Mouse (Mus musculus) liver, adult 2 months (tissue): Measurements from ENCODE around the gene Olfr104-ps. TPM values are rescaled to one million over a fixed set of nuclear protein-coding genes. Genes with fewer than 3 reads are reported as not detected.

Source experiments
- DNase-seq: peaks from one replicate; pipeline ENCODE4 v3.0.0-alpha.2; 2011; ENCODE audit warnings: low read depth, low spot score; ENCODE audit errors: extremely low read depth
- H3K27ac ChIP-seq: fragments of 200-500 bp; replicated peaks from 2 replicates; pipeline ENCODE4 v1.5.1; 2012; ENCODE audit warnings: low read depth, mild to moderate bottlenecking, control low read depth, inconsistent platforms, low read length; ENCODE audit not compliant: insufficient read depth
- H3K27me3 ChIP-seq: fragments of 200-500 bp; 2 replicates; pipeline ENCODE4 v1.6.1; 2012; ENCODE audit warnings: mild to moderate bottlenecking, moderate library complexity, low read length, inconsistent platforms; ENCODE audit not compliant: control insufficient read depth, insufficient read depth
- H3K36me3 ChIP-seq: fragments of 200-500 bp; 2 replicates; pipeline ENCODE4 v1.6.1; 2012; ENCODE audit warnings: low read length, inconsistent platforms; ENCODE audit not compliant: control insufficient read depth, insufficient read depth
- H3K4me1 ChIP-seq: fragments of 200-500 bp; 2 replicates; pipeline ENCODE4 v1.6.1; 2011; ENCODE audit warnings: low read length; ENCODE audit not compliant: control insufficient read depth, insufficient read depth
- H3K4me3 ChIP-seq: fragments of 200-500 bp; 2 replicates; pipeline ENCODE4 v1.5.1; 2011; ENCODE audit warnings: low read depth, mild to moderate bottlenecking, control low read depth, low read length, moderate library complexity; ENCODE audit not compliant: insufficient read depth
- H3K79me2 ChIP-seq: fragments of 200-500 bp; 2 replicates; pipeline ENCODE4 v1.6.1; 2012; ENCODE audit warnings: inconsistent platforms, mild to moderate bottlenecking, low read length, moderate library complexity; ENCODE audit not compliant: control insufficient read depth, insufficient read depth
- H3K9ac ChIP-seq: fragments of 200-500 bp; 2 replicates; pipeline ENCODE4 v1.6.1; 2012; ENCODE audit warnings: low read depth, mild to moderate bottlenecking, control low read depth, inconsistent platforms, low read length
- CTCF ChIP-seq: fragments of 200-500 bp; IDR thresholded peaks from 2 replicates; pipeline ENCODE4 v1.5.1; 2011; ENCODE audit warnings: low read depth, low read length, control low read depth
- POLR2A ChIP-seq: fragments of 200-500 bp; IDR thresholded peaks from 2 replicates; pipeline ENCODE4 v1.6.1; 2011; ENCODE audit warnings: low read length, control low read depth; ENCODE audit not compliant: insufficient read depth; ENCODE audit errors: extremely low read depth
- WGBS: fragments of 180-500 bp; shearing (Covaris S2); methylation state at CpG from one replicate; pipeline ENCODE4 v1.1.7; 2018; 5-methylcytosine and 5-hydroxymethylcytosine counted together
- polyA plus RNA-seq: library from polyadenylated mRNA; depleted of rRNA; stranded (reverse); fragments of >200 nt; gene quantifications from 2 replicates; pipeline ENCODE4 v1.2.3, GENCODE M21; 2012; rRNA removed
- total RNA-seq: library from RNA; depleted of rRNA; stranded (reverse); fragments of >200 nt; gene quantifications from 2 replicates; pipeline ENCODE4 v1.2.3, GENCODE M21; 2014; rRNA removed

Gene Olfr104-ps
- total and polyA plus RNA-seq, 2 experiments = not detected

DNA sequence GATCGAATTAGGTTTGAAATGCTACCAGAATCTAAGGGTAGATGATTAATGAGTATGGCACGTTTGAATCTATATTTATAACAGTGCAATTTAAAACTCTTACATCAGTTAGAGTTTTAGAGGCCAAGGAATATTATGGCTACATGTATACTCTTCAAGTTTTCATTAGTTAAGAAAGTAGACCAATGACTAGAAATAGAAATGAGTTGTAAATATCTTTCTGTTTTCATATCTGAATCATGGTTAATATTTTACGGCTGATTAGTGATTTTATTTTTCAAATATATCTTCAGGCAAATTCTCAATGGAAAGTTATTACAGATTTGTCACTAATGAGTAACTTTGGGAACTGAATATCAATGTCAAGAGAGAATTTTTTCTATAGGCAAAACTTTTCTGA is 39.5 kb downstream of the Olfr104-ps start, which contains the start of gene Olfr107:
Gene Olfr107 (plus strand): TSS at position 301 of the 400 bp plus-strand sequence.
- no peak within 1 kb of the TSS for H3K27ac ChIP-seq
- no peak for DNase-seq
- no peaks in the 10 kb centered on the region for H3K36me3 ChIP-seq
- H3K4me1 ChIP-seq = no peaks in the 10 kb centered on the region
- no peak within 1 kb of the TSS for H3K9ac ChIP-seq
- 64% methylated on average over 3 of the region's 3 CpGs for WGBS
- H3K27me3 ChIP-seq = no peaks in the 10 kb centered on the region
- H3K79me2 ChIP-seq = no peaks in the 10 kb centered on the region
- no peak for TF ChIP-seq POLR2A
- no peak for TF ChIP-seq CTCF
- no peak within 1 kb of the TSS for H3K4me3 ChIP-seq

- Histone ChIP-seq H3K9ac (no peak overlapping the region), H3K36me3 (no peaks in the 10 kb centered on the region), H3K4me3 (no peak overlapping the region), H3K4me1 (no peaks in the 10 kb centered on the region), H3K27ac (no peak overlapping the region), H3K79me2 (no peaks in the 10 kb centered on the region), H3K27me3 (no peaks in the 10 kb centered on the region)
- peak; percentile 7 for DNase-seq
- TF ChIP-seq POLR2A = no peak
- TF ChIP-seq CTCF = no peak
These were observed 54.0 kb downstream of the Olfr104-ps start for GRCm38 (mm10) chr17:37413380-37413779.

Other genes with a start within 250 kb of the Olfr104-ps start
- not detected in 2 replicates for gene Olfr92, start 239.5 kb upstream of the Olfr104-ps start, total RNA-seq
- gene Olfr92, start 239.5 kb upstream of the Olfr104-ps start, polyA plus RNA-seq = not detected in 2 replicates
- not detected in 2 replicates for gene Olfr93, start 198.1 kb upstream of the Olfr104-ps start, total RNA-seq
- not detected in 2 replicates for gene Olfr93, start 198.1 kb upstream of the Olfr104-ps start, polyA plus RNA-seq
- 0.46 and 0.47 TPM in 2 replicates for gene Ubd, start 165.7 kb upstream of the Olfr104-ps start, total RNA-seq
- 0.22 TPM in 1 of 2 replicates, not detected in the other for gene Ubd, start 165.7 kb upstream of the Olfr104-ps start, polyA plus RNA-seq
- gene Olfr94, start 158.6 kb upstream of the Olfr104-ps start, total RNA-seq = not detected in 2 replicates
- not detected in 2 replicates for gene Olfr94, start 158.6 kb upstream of the Olfr104-ps start, polyA plus RNA-seq
- not detected in 2 replicates for gene Olfr95, start 146.5 kb upstream of the Olfr104-ps start, total RNA-seq
- gene Olfr95, start 146.5 kb upstream of the Olfr104-ps start, polyA plus RNA-seq = not detected in 2 replicates
- gene Olfr96, start 139.4 kb upstream of the Olfr104-ps start, total RNA-seq = not detected in 2 replicates
- gene Olfr96, start 139.4 kb upstream of the Olfr104-ps start, polyA plus RNA-seq = not detected in 2 replicates
- gene Olfr97, start 122.3 kb upstream of the Olfr104-ps start, total RNA-seq = not detected in 2 replicates
- not detected in 2 replicates for gene Olfr97, start 122.3 kb upstream of the Olfr104-ps start, polyA plus RNA-seq
- not detected in 2 replicates for gene Olfr98, start 95.8 kb upstream of the Olfr104-ps start, total RNA-seq
- not detected in 2 replicates for gene Olfr98, start 95.8 kb upstream of the Olfr104-ps start, polyA plus RNA-seq
- 4.4 and 4.5 TPM in 2 replicates for gene H2-M3, start 89.4 kb upstream of the Olfr104-ps start, total RNA-seq
- gene H2-M3, start 89.4 kb upstream of the Olfr104-ps start, polyA plus RNA-seq = 1.7 and 3.3 TPM in 2 replicates
- gene Olfr99, start 76.1 kb upstream of the Olfr104-ps start, total RNA-seq = not detected in 2 replicates
- not detected in 2 replicates for gene Olfr99, start 76.1 kb upstream of the Olfr104-ps start, polyA plus RNA-seq
- gene Olfr101, start 55.3 kb upstream of the Olfr104-ps start, total RNA-seq = not detected in 2 replicates
- not detected in 2 replicates for gene Olfr101, start 55.3 kb upstream of the Olfr104-ps start, polyA plus RNA-seq
- gene Olfr102, start 42.5 kb upstream of the Olfr104-ps start, total RNA-seq = not detected in 2 replicates
- not detected in 2 replicates for gene Olfr102, start 42.5 kb upstream of the Olfr104-ps start, polyA plus RNA-seq
- gene Olfr103, start 19.9 kb upstream of the Olfr104-ps start, total RNA-seq = not detected in 2 replicates
- not detected in 2 replicates for gene Olfr103, start 19.9 kb upstream of the Olfr104-ps start, polyA plus RNA-seq
- not detected in 2 replicates for gene Olfr105-ps, start 19.5 kb downstream of the Olfr104-ps start, total RNA-seq
- gene Olfr105-ps, start 19.5 kb downstream of the Olfr104-ps start, polyA plus RNA-seq = not detected in 2 replicates
- not detected in 2 replicates for gene Olfr106-ps, start 30.8 kb downstream of the Olfr104-ps start, total RNA-seq
- not detected in 2 replicates for gene Olfr106-ps, start 30.8 kb downstream of the Olfr104-ps start, polyA plus RNA-seq
- gene Olfr107, start 39.6 kb downstream of the Olfr104-ps start, total RNA-seq = not detected in 2 replicates
- gene Olfr107, start 39.6 kb downstream of the Olfr104-ps start, polyA plus RNA-seq = not detected in 2 replicates
- gene Olfr108, start 85.9 kb downstream of the Olfr104-ps start, total RNA-seq = not detected in 2 replicates
- not detected in 2 replicates for gene Olfr108, start 85.9 kb downstream of the Olfr104-ps start, polyA plus RNA-seq
- gene Olfr109, start 99.3 kb downstream of the Olfr104-ps start, total RNA-seq = not detected in 2 replicates
- gene Olfr109, start 99.3 kb downstream of the Olfr104-ps start, polyA plus RNA-seq = not detected in 2 replicates
- gene H2-M2, start 124.0 kb downstream of the Olfr104-ps start, total RNA-seq = 0.18 and 0.54 TPM in 2 replicates
- not detected in 2 replicates for gene H2-M2, start 124.0 kb downstream of the Olfr104-ps start, polyA plus RNA-seq
- not detected in 2 replicates for gene Olfr110, start 132.9 kb downstream of the Olfr104-ps start, total RNA-seq
- not detected in 2 replicates for gene Olfr110, start 132.9 kb downstream of the Olfr104-ps start, polyA plus RNA-seq
- not detected in 2 replicates for gene Olfr111, start 148.4 kb downstream of the Olfr104-ps start, total RNA-seq
- not detected in 2 replicates for gene Olfr111, start 148.4 kb downstream of the Olfr104-ps start, polyA plus RNA-seq
- not detected in 2 replicates for gene Olfr112, start 209.9 kb downstream of the Olfr104-ps start, total RNA-seq
- not detected in 2 replicates for gene Olfr112, start 209.9 kb downstream of the Olfr104-ps start, polyA plus RNA-seq
- not detected in 2 replicates for gene Olfr113, start 218.1 kb downstream of the Olfr104-ps start, total RNA-seq
- gene Olfr113, start 218.1 kb downstream of the Olfr104-ps start, polyA plus RNA-seq = not detected in 2 replicates
- gene Olfr114, start 233.2 kb downstream of the Olfr104-ps start, total RNA-seq = not detected in 2 replicates
- not detected in 2 replicates for gene Olfr114, start 233.2 kb downstream of the Olfr104-ps start, polyA plus RNA-seq